Mouse (Mus musculus) CH12.LX (cell line): ENCODE measurements around the gene Ifrd2. TPM values are rescaled to one million over a fixed set of nuclear protein-coding genes. Genes with fewer than 3 reads are reported as not detected.

Experiments
- DNase-seq: peaks from one replicate; pipeline ENCODE4 v3.0.0-alpha.2; 2013; ENCODE audit errors: extremely low read depth
- H3K27ac ChIP-seq: 2 replicates; pipeline ENCODE4 v1.5.1; 2012; ENCODE audit warnings: low read depth, mild to moderate bottlenecking, control low read depth, moderate library complexity; ENCODE audit not compliant: insufficient read depth
- H3K27me3 ChIP-seq: replicated peaks from 2 replicates; pipeline ENCODE3; 2012; ENCODE audit warnings: inconsistent platforms
- H3K36me3 ChIP-seq, 2 experiments: replicated peaks in 1 of 2; 2 replicates each; pipeline versions ENCODE3 to v1.6.1; 2012; ENCODE audit warnings: inconsistent platforms in 1 of 2, low read length in 1 of 2, mild to moderate bottlenecking in 1 of 2, mixed read lengths in 1 of 2, moderate library complexity in 1 of 2; ENCODE audit not compliant: control insufficient read depth in 1 of 2, insufficient read depth in 1 of 2
- H3K4me1 ChIP-seq, 2 experiments: 2 replicates each; pipeline ENCODE4 v1.6.1; 2012; ENCODE audit warnings: inconsistent platforms in 1 of 2, moderate library complexity in 1 of 2; ENCODE audit not compliant: insufficient read depth in 2 of 2, control insufficient read depth in 1 of 2
- H3K4me2 ChIP-seq: 2 replicates; pipeline ENCODE4 v1.6.1; 2012; ENCODE audit warnings: low read depth, mild to moderate bottlenecking, control low read depth; ENCODE audit not compliant: poor library complexity, insufficient read depth, severe bottlenecking
- H3K4me3 ChIP-seq, 3 experiments: fragments of 150-350 bp in 1 of 3; sonication (generic) in 1 of 3; replicated peaks in 1 of 3; 2 replicates each; pipeline versions ENCODE3 to v1.5.1; 2011 to 2012; ENCODE audit warnings: low read depth in 2 of 3, low read length in 2 of 3, mild to moderate bottlenecking in 2 of 3, moderate library complexity in 2 of 3, control low read depth in 1 of 3, improper control_type of control experiment in 1 of 3, inconsistent platforms in 1 of 3, mixed read lengths in 1 of 3; ENCODE audit not compliant: poor library complexity in 1 of 3
- H3K79me2 ChIP-seq: replicated peaks from 2 replicates; pipeline ENCODE4 v1.6.1; 2012; ENCODE audit warnings: mild to moderate bottlenecking, moderate library complexity; ENCODE audit not compliant: control insufficient read depth, poor library complexity, insufficient read depth, severe bottlenecking; ENCODE audit errors: extremely low read depth
- H3K9ac ChIP-seq: 2 replicates; pipeline ENCODE4 v1.6.1; 2012; ENCODE audit warnings: low read depth, mild to moderate bottlenecking, control low read depth, moderate library complexity; ENCODE audit not compliant: insufficient read depth
- H3K9me3 ChIP-seq: replicated peaks from 2 replicates; pipeline ENCODE3; 2012; ENCODE audit warnings: low read length, inconsistent platforms, mixed read lengths
- CHD1 ChIP-seq: IDR thresholded peaks from 2 replicates; pipeline ENCODE4 v1.6.1; 2012; ENCODE audit warnings: low read depth, low read length, improper control_type of control experiment, inconsistent platforms
- CTCF ChIP-seq, 2 experiments: IDR thresholded peaks in 1 of 2; conservative IDR thresholded peaks in 1 of 2; 2 replicates each; pipeline ENCODE4 v1.5.1; 2011 to 2012; ENCODE audit warnings: low read depth in 2 of 2, low read length in 2 of 2, improper control_type of control experiment in 1 of 2, inconsistent platforms in 1 of 2, mild to moderate bottlenecking in 1 of 2, moderate library complexity in 1 of 2
- ELF1 ChIP-seq: IDR thresholded peaks from 2 replicates; pipeline ENCODE4 v1.6.1; 2014; ENCODE audit warnings: low read depth, mild to moderate bottlenecking, inconsistent platforms, low read length, improper control_type of control experiment
- JUND ChIP-seq: conservative IDR thresholded peaks from 2 replicates; pipeline ENCODE4 v1.6.1; 2011; ENCODE audit warnings: low read depth, low read length, improper control_type of control experiment
- MAX ChIP-seq: IDR thresholded peaks from 2 replicates; pipeline ENCODE4 v1.6.1; 2011; ENCODE audit warnings: low read length, improper control_type of control experiment
- NRF1 ChIP-seq: IDR thresholded peaks from 2 replicates; pipeline ENCODE4 v1.6.1; 2014; ENCODE audit warnings: low read depth, mild to moderate bottlenecking, inconsistent platforms, low read length, improper control_type of control experiment, moderate library complexity
- PAX5 ChIP-seq: IDR thresholded peaks from 2 replicates; pipeline ENCODE4 v1.6.1; 2012; ENCODE audit warnings: low read length, inconsistent platforms, mixed read lengths
- SMC3 ChIP-seq: IDR thresholded peaks from 2 replicates; pipeline ENCODE4 v1.6.1; 2011; ENCODE audit warnings: low read depth, low read length, improper control_type of control experiment
- TCF12 ChIP-seq: IDR thresholded peaks from 2 replicates; pipeline ENCODE4 v1.6.1; 2014; ENCODE audit warnings: low read depth, mild to moderate bottlenecking, inconsistent platforms, low read length, improper control_type of control experiment
- ZMIZ1 ChIP-seq: IDR thresholded peaks from 2 replicates; pipeline ENCODE4 v1.6.1; 2012; ENCODE audit warnings: low read depth, mild to moderate bottlenecking, inconsistent platforms, low read length, improper control_type of control experiment
- dilution Hi-C: fragments of 300-500 bp; cut with MboI; formaldehyde crosslinking; loops from 2 replicates; pipeline ENCODE4 v1.14.3; 2020; ENCODE audit warnings: low sequenced_read_pairs; ENCODE audit not compliant: extremely low pct_unique_long_range_greater_than_20kb, extremely low pct_ligation_motif_present
- in situ Hi-C: fragments of 300-500 bp; cut with MboI; formaldehyde crosslinking; loops from 3 replicates; pipeline ENCODE4 v1.14.3; 2019; ENCODE audit warnings: low sequenced_read_pairs, low pct_ligation_motif_present, low pct_unique_long_range_greater_than_20kb, mixed read lengths
- polyA plus RNA-seq: library from polyadenylated mRNA; unstranded; fragments of >175 nt; gene quantifications from 2 replicates; pipeline ENCODE4 v1.2.1, GENCODE M21; 2012; ENCODE audit warnings: low read depth; ENCODE audit not compliant: insufficient read length
- total RNA-seq, 2 experiments: library from RNA; depleted of rRNA; stranded (reverse); fragments of 300-350 nt in 1 of 2; fragments of >200 nt in 1 of 2; gene quantifications; 2 replicates each; pipeline ENCODE4 v1.2.3; 2012 to 2014

Gene Ifrd2
- total and polyA plus RNA-seq, 3 experiments = 62.8 to 143 (median 91.3) TPM

DNA sequence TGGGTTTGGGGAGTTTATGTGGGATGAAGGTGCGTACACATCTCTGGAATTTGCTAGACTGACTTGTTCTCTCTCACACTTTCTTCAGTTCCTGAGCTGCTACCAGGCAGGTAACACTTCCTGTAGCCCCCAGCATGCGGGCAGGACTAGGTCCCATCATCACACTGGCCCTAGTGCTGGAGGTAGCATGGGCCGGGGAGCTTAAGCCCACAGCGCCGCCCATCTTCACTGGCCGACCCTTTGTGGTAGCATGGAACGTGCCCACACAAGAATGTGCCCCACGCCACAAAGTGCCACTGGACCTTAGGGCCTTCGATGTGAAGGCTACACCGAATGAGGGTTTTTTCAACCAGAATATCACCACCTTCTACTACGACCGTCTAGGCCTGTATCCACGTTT is 17.4 kb upstream of the Ifrd2 start:
- Histone ChIP-seq H3K27ac (no peak overlapping the region), H3K4me2 (peak overlapping the region; percentile 86), H3K27me3 (no peaks in the 10 kb centered on the region), H3K79me2 (no peaks in the 10 kb centered on the region), H3K4me3 (peak overlapping the region; percentile 80 to 83 (median 80)), H3K9me3 (no peaks in the 10 kb centered on the region), H3K4me1 (peaks cover 16 to 40% of the 10 kb centered on the region in 2 experiments), H3K9ac (peak overlapping the region; percentile 79), H3K36me3 (peaks cover 30 to 57% of the 10 kb centered on the region in 2 experiments)
- TF ChIP-seq ELF1 (no peak), ZMIZ1 (no peak), NRF1 (no peak), CHD1 (no peak), CTCF (conservative IDR thresholded peaks at IDR 0.05 in 1 of 2, IDR thresholded peaks at IDR 0.05 in 1 of 2; ENCODE audit: low read depth in 2 of 2, low read length in 2 of 2) (no peak), SMC3 (no peak)
- DNase-seq = no peak
- in situ Hi-C loops = no loop called here
- dilution Hi-C loops = no loop called here

DNA sequence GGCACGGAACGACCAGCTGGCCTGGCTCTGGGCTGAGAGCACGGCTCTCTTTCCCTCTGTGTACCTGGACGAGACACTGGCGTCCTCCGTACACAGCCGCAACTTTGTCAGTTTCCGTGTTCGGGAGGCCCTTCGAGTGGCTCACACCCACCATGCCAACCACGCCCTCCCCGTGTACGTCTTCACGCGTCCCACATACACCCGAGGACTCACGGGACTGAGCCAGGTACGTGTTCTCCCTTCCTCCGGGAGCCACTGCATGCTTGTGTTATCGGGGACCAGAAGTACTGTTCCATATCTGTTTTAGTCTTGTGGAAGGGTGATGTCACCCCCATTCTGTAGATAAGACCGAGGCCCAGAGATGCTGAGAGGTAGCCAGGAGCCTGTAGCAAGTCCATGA is 16.6 kb upstream of the Ifrd2 start:
- in situ Hi-C loops (no loop called here), dilution Hi-C loops (no loop called here)
- Histone ChIP-seq H3K27ac (no peak overlapping the region), H3K4me1 (peaks cover 15 to 36% of the 10 kb centered on the region in 2 experiments), H3K4me3 (no peak overlapping the region), H3K79me2 (no peaks in the 10 kb centered on the region), H3K4me2 (no peak overlapping the region), H3K9ac (no peak overlapping the region), H3K27me3 (no peaks in the 10 kb centered on the region), H3K9me3 (no peaks in the 10 kb centered on the region), H3K36me3 (peaks cover 26 to 52% of the 10 kb centered on the region in 2 experiments)
- no peak for DNase-seq
- TF ChIP-seq JUND (no peak), TCF12 (no peak), MAX (no peak), PAX5 (no peak)
- TF ChIP-seq, all 38 proteins: peak for 0

DNA sequence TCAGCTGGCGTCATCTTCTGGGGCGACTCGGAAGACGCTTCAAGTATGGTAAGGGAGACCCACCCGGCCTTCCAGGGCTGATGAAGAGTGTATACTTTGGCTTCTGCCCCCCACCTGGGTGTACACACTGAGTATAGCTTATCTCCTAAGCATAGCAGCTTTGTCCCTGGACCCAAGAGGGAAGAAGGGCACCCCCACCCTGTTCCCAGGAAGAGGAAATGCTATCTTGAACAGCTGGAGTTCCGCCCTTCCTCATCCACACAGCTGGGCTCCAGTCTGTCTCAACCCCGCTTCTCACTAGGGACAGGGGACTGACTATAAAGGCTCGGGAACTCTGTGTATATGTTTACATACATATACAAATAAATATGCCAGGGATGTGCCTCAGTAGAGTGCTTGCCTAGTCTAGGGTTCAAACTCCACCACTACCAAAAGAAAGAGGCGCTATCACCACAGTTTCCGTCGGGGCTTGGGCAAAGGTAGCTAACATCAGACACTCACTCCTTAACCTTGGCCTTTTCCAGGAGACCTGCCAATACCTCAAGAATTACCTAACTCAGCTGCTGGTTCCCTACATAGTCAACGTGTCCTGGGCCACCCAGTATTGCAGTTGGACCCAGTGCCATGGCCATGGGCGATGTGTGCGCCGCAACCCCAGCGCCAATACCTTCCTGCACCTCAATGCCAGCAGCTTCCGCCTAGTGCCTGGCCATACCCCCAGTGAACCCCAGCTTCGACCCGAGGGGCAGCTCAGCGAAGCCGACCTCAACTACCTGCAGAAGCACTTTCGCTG is 15.7 kb upstream of the Ifrd2 start:
- no peak for DNase-seq
- dilution Hi-C loops (no loop called here), in situ Hi-C loops (no loop called here)
- Histone ChIP-seq H3K27ac (no peak overlapping the region), H3K4me3 (no peak overlapping the region), H3K4me1 (peaks cover 21 to 35% of the 10 kb centered on the region in 2 experiments), H3K4me2 (no peak overlapping the region), H3K9me3 (no peaks in the 10 kb centered on the region), H3K27me3 (no peaks in the 10 kb centered on the region), H3K79me2 (no peaks in the 10 kb centered on the region), H3K36me3 (peaks cover 22 to 44% of the 10 kb centered on the region in 2 experiments), H3K9ac (no peak overlapping the region)
- TF ChIP-seq SMC3 (no peak), JUND (no peak)
